Comparison of ENCODE assay signal across 15 mouse cellular contexts in genomic region chr1:130274470-130274869, GRCm38 (mm10).
DNase-seq lines count a peak whose midpoint lies in the region; ATAC-seq and TF ChIP-seq lines count a peak whose summit lies in the region.
"Had no signal": no experiment of that assay in that cellular context is flagged by ENCODE, and none has a peak within 500 bp of the region (broad histone marks: within the 10 kb centered on the region; RNA-seq: fewer than 3 reads in every experiment).

No protein-coding gene starts in this region.

- no peak overlapping the region for H3K9ac ChIP-seq in midbrain, postnatal 0 days (replicated peaks; ENCODE audit: low read length, poor library complexity, severe bottlenecking)
- H3K9ac ChIP-seq: kidney, embryonic 15.5 days had no signal

- H3K9me3 ChIP-seq in midbrain, postnatal 0 days (ENCODE audit: low read length), result 0 out of 2 replicates have a peak, but pooled peaks cover 3% of the 10 kb centered on the region
- H3K9me3 ChIP-seq in midbrain, embryonic 10.5 days (replicated peaks), result 0 out of 2 replicates have a peak, but pooled peaks cover 4% of the 10 kb centered on the region

- WGBS in midbrain, postnatal 0 days, result 44% methylated on average over 4 of the region's 4 CpGs
- 61% methylated on average over 4 of the region's 4 CpGs for WGBS in midbrain, embryonic 10.5 days

- TF ChIP-seq CTCF in midbrain, postnatal 0 days (IDR thresholded peaks at IDR 0.05), result peak; percentile 68

- DNase-seq in embryo, embryonic 10 days (ENCODE audit: low spot score), result peak; percentile 56
- DNase-seq in embryo, embryonic 9.5 days (ENCODE audit: extremely low spot score), result no peak
- peak; percentile 1 for DNase-seq in kidney, adult 9 months
- DNase-seq in kidney, postnatal 4 days, result no peak
- peak; percentile 51 for DNase-seq in midbrain, postnatal 0 days (ENCODE audit: low spot score)
- DNase-seq in midbrain, embryonic 10.5 days (ENCODE audit: low spot score), result no peak
- no peak for DNase-seq in adrenal gland, postnatal 10 days
- no peak for DNase-seq in yolk sac, embryonic 10.5 days (ENCODE audit: low spot score)
- DNase-seq: adrenal gland, postnatal 36 days; cerebellum, adult 8-10 months; heart, adult 18-20 months; heart, postnatal 4 days had no signal

- no peaks in the 10 kb centered on the region for H3K36me3 ChIP-seq in midbrain, postnatal 0 days (ENCODE audit: insufficient read depth, low read length)
- no peaks in the 10 kb centered on the region for H3K36me3 ChIP-seq in midbrain, embryonic 10.5 days
- H3K36me3 ChIP-seq: kidney, embryonic 15.5 days had no signal

- H3K27ac ChIP-seq in midbrain, postnatal 0 days (ENCODE audit: low read depth, low read length), result no peak overlapping the region
- H3K27ac ChIP-seq in midbrain, embryonic 10.5 days (replicated peaks), result no peak overlapping the region
- H3K27ac ChIP-seq: kidney, embryonic 15.5 days; macrophage had no signal

- no peak overlapping the region for H3K4me2 ChIP-seq in midbrain, postnatal 0 days (ENCODE audit: low read depth, low read length, poor library complexity, severe bottlenecking)
- H3K4me2 ChIP-seq: kidney, embryonic 15.5 days had no signal

- no peak overlapping the region for H3K4me3 ChIP-seq in midbrain, postnatal 0 days (ENCODE audit: low read depth, low read length)
- H3K4me3 ChIP-seq in midbrain, embryonic 10.5 days, result no peak overlapping the region
- H3K4me3 ChIP-seq: kidney, embryonic 15.5 days; myocyte had no signal

- H3K4me1 ChIP-seq in midbrain, postnatal 0 days (ENCODE audit: insufficient read depth, low read length), result no peaks in the 10 kb centered on the region
- no peaks in the 10 kb centered on the region for H3K4me1 ChIP-seq in midbrain, embryonic 10.5 days

- no peak for ATAC-seq in midbrain, postnatal 0 days (ENCODE audit: low FRiP score)

- no peaks in the 10 kb centered on the region for H3K27me3 ChIP-seq in midbrain, postnatal 0 days (ENCODE audit: insufficient read depth, low read length)
- H3K27me3 ChIP-seq in midbrain, embryonic 10.5 days (ENCODE audit: low read depth, poor library complexity, severe bottlenecking), result no peaks in the 10 kb centered on the region
- H3K27me3 ChIP-seq: kidney, embryonic 15.5 days had no signal

Comparison
In these comparisons a context has a peak if more than half of its experiments do, and no peak if none do; other contexts are left out.
1. DNase-seq: peak in embryo, embryonic 10 days (single experiment), kidney, adult 9 months (single experiment) and midbrain, postnatal 0 days (single experiment); none in embryo, embryonic 9.5 days (single experiment), kidney, postnatal 4 days (0 of 2), midbrain, embryonic 10.5 days (single experiment), adrenal gland, postnatal 10 days (single experiment) and yolk sac, embryonic 10.5 days (single experiment).